Comparison of ENCODE assay signal across 37 mouse cellular contexts in the genomic region with DNA sequence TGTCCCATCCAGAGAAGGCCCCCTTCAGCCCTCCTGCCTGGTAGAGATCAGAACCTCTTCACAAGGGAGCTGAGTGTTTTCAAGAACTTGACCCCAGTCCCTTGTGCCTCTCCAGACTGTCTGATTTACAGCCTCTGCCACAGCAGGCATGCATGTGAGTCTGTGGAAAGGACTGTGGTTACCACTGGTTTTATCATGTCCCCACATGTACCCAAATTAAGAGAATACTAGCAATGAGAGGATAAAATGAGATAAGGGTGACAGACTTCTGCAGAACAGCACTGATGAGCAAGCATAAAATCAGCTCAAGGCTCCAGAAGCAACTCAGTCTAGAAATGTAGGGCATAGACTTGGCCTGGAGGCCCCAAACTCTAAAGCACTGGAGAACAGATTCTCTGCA. TPM values are rescaled to one million over a fixed set of nuclear protein-coding genes. Genes with fewer than 3 reads are reported as not detected.
A peak's percentile ranks its signal among the peaks of the same experiment; 100 is the strongest.
DNase-seq lines count a peak whose midpoint lies in the region; ATAC-seq and TF ChIP-seq lines count a peak whose summit lies in the region.
"Had no signal": no experiment of that assay in that cellular context is flagged by ENCODE, and none has a peak within 500 bp of the region (broad histone marks: within the 10 kb centered on the region; RNA-seq: fewer than 3 reads in every experiment).

No protein-coding gene starts in this region.

- no peak for TF ChIP-seq CTCF in liver, postnatal 0 days (IDR thresholded peaks at IDR 0.05; ENCODE audit: low read depth)

- H3K36me3 ChIP-seq in liver, embryonic 11.5 days (ENCODE audit: control insufficient read depth, insufficient read depth, low read length): peaks cover 5% of the 10 kb centered on the region; the same call in 1 of the 2 replicates
- H3K36me3 ChIP-seq in liver, embryonic 12.5 days: peaks cover 17% of the 10 kb centered on the region
- H3K36me3 ChIP-seq in liver, postnatal 0 days (replicated peaks; ENCODE audit: insufficient read depth, low read length): peaks cover 6% of the 10 kb centered on the region; the same call in 1 of the 2 replicates
- H3K36me3 ChIP-seq in hindbrain, embryonic 12.5 days: peaks cover 24% of the 10 kb centered on the region
- H3K36me3 ChIP-seq in hindbrain, embryonic 14.5 days (replicated peaks; ENCODE audit: control insufficient read depth, insufficient read depth): peaks cover 20% of the 10 kb centered on the region
- H3K36me3 ChIP-seq: midbrain, embryonic 15.5 days had no signal

- H3K27me3 ChIP-seq in liver, embryonic 11.5 days (replicated peaks; ENCODE audit: control insufficient read depth, insufficient read depth, low read length): no peaks in the 10 kb centered on the region
- no peaks in the 10 kb centered on the region for H3K27me3 ChIP-seq in liver, embryonic 12.5 days (replicated peaks)
- H3K27me3 ChIP-seq in liver, postnatal 0 days (ENCODE audit: insufficient read depth, low read length): no peaks in the 10 kb centered on the region
- H3K27me3 ChIP-seq in hindbrain, embryonic 12.5 days: no peaks in the 10 kb centered on the region
- H3K27me3 ChIP-seq in hindbrain, embryonic 14.5 days (ENCODE audit: control insufficient read depth, insufficient read depth, low read length): no peaks in the 10 kb centered on the region
- H3K27me3 ChIP-seq: embryonic facial prominence, embryonic 12.5 days; limb, embryonic 12.5 days; midbrain, embryonic 15.5 days; neural tube, embryonic 15.5 days; stomach, embryonic 15.5 days had no signal

- H3K4me2 ChIP-seq in liver, embryonic 11.5 days: no peak overlapping the region
- no peak overlapping the region for H3K4me2 ChIP-seq in liver, embryonic 12.5 days
- no peak overlapping the region for H3K4me2 ChIP-seq in liver, postnatal 0 days (ENCODE audit: low read depth, low read length)
- H3K4me2 ChIP-seq in hindbrain, embryonic 12.5 days (replicated peaks): no peak overlapping the region
- no peak overlapping the region for H3K4me2 ChIP-seq in hindbrain, embryonic 14.5 days (replicated peaks)
- H3K4me2 ChIP-seq: embryonic facial prominence, embryonic 12.5 days; limb, embryonic 12.5 days; midbrain, embryonic 15.5 days; neural tube, embryonic 15.5 days; stomach, embryonic 15.5 days had no signal

- no peak for DNase-seq in liver, embryonic 11.5 days (ENCODE audit: low spot score)
- DNase-seq in liver: no peak
- DNase-seq in liver, postnatal 0 days: no peak
- DNase-seq in layer of hippocampus, postnatal 36 days: no peak
- no peak for DNase-seq in hindbrain, embryonic 14.5 days (ENCODE audit: low spot score)
- DNase-seq: adrenal gland, postnatal 10 days; cerebellum, adult 11 months; cerebellum, adult 9-10 months; cerebellum, postnatal 36 days; embryo, embryonic 11 days; gastrocnemius, postnatal 10 days; heart, postnatal 14 days; kidney, adult 8-10 months; kidney, postnatal 10 days; lung, adult 18-20 months; lung, postnatal 4 days; retina, postnatal 1 day; right cerebral cortex, postnatal 14 days; thymus, postnatal 14 days had no signal

- H3K9ac ChIP-seq in liver, embryonic 11.5 days (ENCODE audit: low read depth, low read length): no peak overlapping the region
- H3K9ac ChIP-seq in liver, embryonic 12.5 days: no peak overlapping the region
- no peak overlapping the region for H3K9ac ChIP-seq in liver, postnatal 0 days (replicated peaks)
- H3K9ac ChIP-seq in hindbrain, embryonic 12.5 days: no peak overlapping the region
- H3K9ac ChIP-seq in hindbrain, embryonic 14.5 days: no peak overlapping the region
- H3K9ac ChIP-seq: embryonic facial prominence, embryonic 12.5 days; limb, embryonic 12.5 days; midbrain, embryonic 15.5 days; neural tube, embryonic 15.5 days; stomach, embryonic 15.5 days had no signal

- H3K4me1 ChIP-seq in liver, embryonic 11.5 days (replicated peaks; ENCODE audit: control insufficient read depth, insufficient read depth, low read length): peaks cover 25% of the 10 kb centered on the region
- peaks cover 43% of the 10 kb centered on the region for H3K4me1 ChIP-seq in liver, embryonic 12.5 days
- H3K4me1 ChIP-seq in liver, postnatal 0 days (ENCODE audit: insufficient read depth): peaks cover 8% of the 10 kb centered on the region
- no peaks in the 10 kb centered on the region for H3K4me1 ChIP-seq in hindbrain, embryonic 12.5 days
- no peaks in the 10 kb centered on the region for H3K4me1 ChIP-seq in hindbrain, embryonic 14.5 days (replicated peaks; ENCODE audit: control insufficient read depth, insufficient read depth, low read length)
- H3K4me1 ChIP-seq: embryonic facial prominence, embryonic 12.5 days; limb, embryonic 12.5 days; midbrain, embryonic 15.5 days; neural tube, embryonic 15.5 days; stomach, embryonic 15.5 days had no signal

- peak; percentile 71 for ATAC-seq in liver, embryonic 11.5 days (replicated peaks; ENCODE audit: low FRiP score)
- ATAC-seq in liver, embryonic 12.5 days: peak; percentile 66
- ATAC-seq in liver, postnatal 0 days: peak; percentile 49
- no peak for ATAC-seq in hindbrain, embryonic 12.5 days (ENCODE audit: low FRiP score)
- no peak for ATAC-seq in hindbrain, embryonic 14.5 days (ENCODE audit: low FRiP score)
- ATAC-seq: forebrain, embryonic 16.5 days; intestine, embryonic 16.5 days; lung, postnatal 0 days; midbrain, embryonic 15.5 days had no signal

- TF ChIP-seq EP300 in liver, postnatal 0 days (IDR thresholded peaks at IDR 0.05; ENCODE audit: low read depth): no peak

- no peak overlapping the region for H3K27ac ChIP-seq in liver, embryonic 11.5 days (ENCODE audit: low read depth, low read length)
- no peak overlapping the region for H3K27ac ChIP-seq in liver, embryonic 12.5 days
- H3K27ac ChIP-seq in liver, postnatal 0 days (ENCODE audit: low read depth): no peak overlapping the region
- no peak overlapping the region for H3K27ac ChIP-seq in hindbrain, embryonic 12.5 days
- H3K27ac ChIP-seq in hindbrain, embryonic 14.5 days: no peak overlapping the region
- H3K27ac ChIP-seq: embryonic facial prominence, embryonic 12.5 days; limb, embryonic 12.5 days; midbrain, embryonic 15.5 days; neural tube, embryonic 15.5 days; stomach, embryonic 15.5 days had no signal

- H3K4me3 ChIP-seq in liver, embryonic 11.5 days (ENCODE audit: low read depth, low read length): no peak overlapping the region
- H3K4me3 ChIP-seq in liver, embryonic 12.5 days: no peak overlapping the region
- H3K4me3 ChIP-seq in liver, postnatal 0 days (ENCODE audit: low read depth, low read length): no peak overlapping the region
- no peak overlapping the region for H3K4me3 ChIP-seq in hindbrain, embryonic 12.5 days
- H3K4me3 ChIP-seq in hindbrain, embryonic 14.5 days (replicated peaks; ENCODE audit: low read length): no peak overlapping the region
- H3K4me3 ChIP-seq: embryonic facial prominence, embryonic 12.5 days; limb, embryonic 12.5 days; midbrain, embryonic 15.5 days; neural tube, embryonic 15.5 days; stomach, embryonic 15.5 days had no signal

- H3K9me3 ChIP-seq in liver, embryonic 11.5 days (ENCODE audit: control insufficient read depth, low read length): no peaks in the 10 kb centered on the region
- H3K9me3 ChIP-seq in liver, embryonic 12.5 days (replicated peaks): no peaks in the 10 kb centered on the region
- no peaks in the 10 kb centered on the region for H3K9me3 ChIP-seq in liver, postnatal 0 days (ENCODE audit: low read length)
- no peaks in the 10 kb centered on the region for H3K9me3 ChIP-seq in hindbrain, embryonic 12.5 days (replicated peaks)
- H3K9me3 ChIP-seq in hindbrain, embryonic 14.5 days (ENCODE audit: control insufficient read depth, low read length): no peaks in the 10 kb centered on the region
- H3K9me3 ChIP-seq: embryonic facial prominence, embryonic 12.5 days; limb, embryonic 12.5 days; midbrain, embryonic 15.5 days; neural tube, embryonic 15.5 days; stomach, embryonic 15.5 days had no signal

RNA-seq across cellular contexts. Expression of a gene that starts 10.5 kb away (rescaled TPM):
- polyA plus RNA-seq in liver, embryonic 11.5 days (2014; fragmentation: Nextera tagmentation; extraction: Ambion mirVana): not detected in 2 replicates
- polyA plus RNA-seq in liver, embryonic 12.5 days (2016; fragmentation: Nextera tagmentation; extraction: Ambion mirVana): not detected in 2 replicates
- not detected in 2 replicates for polyA plus RNA-seq in liver, postnatal 0 days (2015; fragmentation: Nextera tagmentation; extraction: Ambion mirVana)
- not detected in 2 replicates for polyA plus RNA-seq in hindbrain, embryonic 12.5 days (2016; fragmentation: Nextera tagmentation; extraction: Ambion mirVana)
- under 1 TPM in 1 of 2 experiments, not detected in 1; 0.40 TPM for total RNA-seq in layer of hippocampus, postnatal 36 days (2021)
- not detected in 2 replicates for polyA plus RNA-seq in hindbrain, embryonic 14.5 days (2014; fragmentation: Nextera tagmentation; extraction: Ambion mirVana)
- total RNA-seq: gastrocnemius, postnatal 10 days; heart, postnatal 14 days; left cerebral cortex, adult 18-20 months; left cerebral cortex, postnatal 25 days had no signal
- polyA plus RNA-seq: embryonic facial prominence, embryonic 12.5 days; forebrain, embryonic 16.5 days; gonadal fat pad, adult 2 months; heart, embryonic 14.5 days; hindbrain, embryonic 11.5 days; intestine, embryonic 16.5 days; large intestine, adult 2 months; limb, embryonic 12.5 days; lung, postnatal 0 days; midbrain, embryonic 15.5 days; neural tube, embryonic 15.5 days; small intestine, adult 2 months; stomach, embryonic 15.5 days; urinary bladder, adult 2 months had no signal

RNA-seq across cellular contexts. Expression of a gene that starts 58.9 kb away (rescaled TPM):
- polyA plus RNA-seq in liver, embryonic 11.5 days (2014; fragmentation: Nextera tagmentation; extraction: Ambion mirVana): 3.2 and 3.9 TPM in 2 replicates
- polyA plus RNA-seq in liver, embryonic 12.5 days (2016; fragmentation: Nextera tagmentation; extraction: Ambion mirVana): 1.8 and 2.1 TPM in 2 replicates
- 0.94 and 0.95 TPM in 2 replicates for polyA plus RNA-seq in liver, postnatal 0 days (2015; fragmentation: Nextera tagmentation; extraction: Ambion mirVana)
- 2.0 and 2.1 TPM in 2 replicates for polyA plus RNA-seq in hindbrain, embryonic 12.5 days (2016; fragmentation: Nextera tagmentation; extraction: Ambion mirVana)
- under 1 TPM; 0.77 to 0.81 TPM for total RNA-seq in layer of hippocampus, postnatal 36 days (2021)
- 0.74 and 1.4 TPM in 2 replicates for polyA plus RNA-seq in hindbrain, embryonic 14.5 days (2014; fragmentation: Nextera tagmentation; extraction: Ambion mirVana)

Comparison
In these comparisons a context has a peak if more than half of its experiments do, and no peak if none do; other contexts are left out.
1. ATAC-seq: peak in liver, embryonic 11.5 days (single experiment), liver, embryonic 12.5 days (single experiment) and liver, postnatal 0 days (single experiment); none in hindbrain, embryonic 12.5 days (single experiment) and hindbrain, embryonic 14.5 days (single experiment).